Mouse (Mus musculus): ENCODE data around the gene Oscar. TPM values are rescaled to one million over a fixed set of nuclear protein-coding genes. Genes with fewer than 3 reads are reported as not detected.

Gene Oscar
- polyA plus RNA-seq, 1 experiment, result 0.13 TPM

GRCm38 (mm10) chr7:3646188-3646587 lies 30.2 kb upstream of the Oscar start:
- peaks cover 6% of the 10 kb centered on the region for H3K36me3 ChIP-seq (ENCODE audit: control insufficient read depth, insufficient read depth, low read length)
- TF ChIP-seq CTCF (IDR thresholded peaks at IDR 0.05; ENCODE audit: borderline replicate concordance, control insufficient read depth, extremely low read depth, insufficient read depth, low read length, poor library complexity) (no peak), POLR2A (IDR thresholded peaks at IDR 0.05; ENCODE audit: control insufficient read depth, extremely low read depth, insufficient read depth, low read length, poor library complexity) (no peak)
- WGBS, result 6% methylated on average over 9 of the region's 9 CpGs
- H3K27ac ChIP-seq (ENCODE audit: control insufficient read depth, insufficient read depth, low read length), result peak overlapping the region; percentile 42
- peaks cover 18% of the 10 kb centered on the region for H3K4me1 ChIP-seq (replicated peaks; ENCODE audit: control insufficient read depth, insufficient read depth, low read length)
- peak overlapping the region; percentile 92 for H3K4me3 ChIP-seq (ENCODE audit: control insufficient read depth, insufficient read depth, low read length)
- no peak for DNase-seq
- no peaks in the 10 kb centered on the region for H3K27me3 ChIP-seq (ENCODE audit: control insufficient read depth, insufficient read depth, low read length)

- Histone ChIP-seq H3K36me3 (ENCODE audit: control insufficient read depth, insufficient read depth, low read length) (peaks cover 3% of the 10 kb centered on the region; the same call in 1 of the 2 replicates), H3K4me1 (replicated peaks; ENCODE audit: control insufficient read depth, insufficient read depth, low read length) (peaks cover 18% of the 10 kb centered on the region), H3K4me3 (ENCODE audit: control insufficient read depth, insufficient read depth, low read length) (peak overlapping the region; percentile 92), H3K27ac (ENCODE audit: control insufficient read depth, insufficient read depth, low read length) (peak overlapping the region; percentile 86), H3K27me3 (ENCODE audit: control insufficient read depth, insufficient read depth, low read length) (no peaks in the 10 kb centered on the region)
- no peak for DNase-seq
- TF ChIP-seq POLR2A (IDR thresholded peaks at IDR 0.05; ENCODE audit: control insufficient read depth, extremely low read depth, insufficient read depth, low read length, poor library complexity) (no peak; the same call in 1 of the 2 replicates), CTCF (IDR thresholded peaks at IDR 0.05; ENCODE audit: borderline replicate concordance, control insufficient read depth, extremely low read depth, insufficient read depth, low read length, poor library complexity) (0 out of 2 replicates have a peak, but pooled peaks have one; percentile 7)
- WGBS, result under 1% methylated on average over 54 of the region's 58 CpGs
Observed at GRCm38 (mm10) chr7:3645488-3646025, 29.6 kb upstream of the Oscar start.

GRCm38 (mm10) chr7:3644672-3645487 lies 28.9 kb upstream of the Oscar start, which contains the start of gene Cnot3:
TSS of gene Cnot3 (plus strand) at chr7:3645268.
- Histone ChIP-seq H3K4me3 (ENCODE audit: control insufficient read depth, insufficient read depth, low read length) (peak within 1 kb of the TSS; percentile 92), H3K27ac (ENCODE audit: control insufficient read depth, insufficient read depth, low read length) (peak within 1 kb of the TSS; percentile 86), H3K4me1 (replicated peaks; ENCODE audit: control insufficient read depth, insufficient read depth, low read length) (peaks cover 18% of the 10 kb centered on the region), H3K36me3 (ENCODE audit: control insufficient read depth, insufficient read depth, low read length) (peaks cover 3% of the 10 kb centered on the region; the same call in 1 of the 2 replicates), H3K27me3 (ENCODE audit: control insufficient read depth, insufficient read depth, low read length) (no peaks in the 10 kb centered on the region)
- TF ChIP-seq CTCF (IDR thresholded peaks at IDR 0.05; ENCODE audit: borderline replicate concordance, control insufficient read depth, extremely low read depth, insufficient read depth, low read length, poor library complexity) (peak; percentile 20; the same call in 1 of the 2 replicates), POLR2A (IDR thresholded peaks at IDR 0.05; ENCODE audit: control insufficient read depth, extremely low read depth, insufficient read depth, low read length, poor library complexity) (peak; percentile 84)
- under 1% methylated on average over 58 of the region's 58 CpGs for WGBS
- DNase-seq, result peak; percentile 96

GRCm38 (mm10) chr7:3644348-3644671 lies 28.4 kb upstream of the Oscar start:
- 1% methylated on average over 11 of the region's 11 CpGs for WGBS
- H3K4me1 ChIP-seq (replicated peaks; ENCODE audit: control insufficient read depth, insufficient read depth, low read length), result peaks cover 18% of the 10 kb centered on the region
- DNase-seq, result peak; percentile 96

GRCm38 (mm10) chr7:3643843-3644242 lies 27.9 kb upstream of the Oscar start:
- DNase-seq, result no peak
- Histone ChIP-seq H3K27me3 (ENCODE audit: control insufficient read depth, insufficient read depth, low read length) (no peaks in the 10 kb centered on the region), H3K36me3 (ENCODE audit: control insufficient read depth, insufficient read depth, low read length) (peaks cover 3% of the 10 kb centered on the region; the same call in 1 of the 2 replicates), H3K4me1 (replicated peaks; ENCODE audit: control insufficient read depth, insufficient read depth, low read length) (peaks cover 18% of the 10 kb centered on the region), H3K27ac (ENCODE audit: control insufficient read depth, insufficient read depth, low read length) (no peak overlapping the region), H3K4me3 (ENCODE audit: control insufficient read depth, insufficient read depth, low read length) (no peak overlapping the region)
- no peak for TF ChIP-seq POLR2A (IDR thresholded peaks at IDR 0.05; ENCODE audit: control insufficient read depth, extremely low read depth, insufficient read depth, low read length, poor library complexity)
- TF ChIP-seq CTCF (IDR thresholded peaks at IDR 0.05; ENCODE audit: borderline replicate concordance, control insufficient read depth, extremely low read depth, insufficient read depth, low read length, poor library complexity), result no peak
- 8% methylated on average over 9 of the region's 9 CpGs for WGBS

More at GRCm38 (mm10) chr7:3644348-3644671, 28.4 kb upstream of the Oscar start:
- Histone ChIP-seq H3K36me3 (ENCODE audit: control insufficient read depth, insufficient read depth, low read length) (peaks cover 3% of the 10 kb centered on the region; the same call in 1 of the 2 replicates), H3K27me3 (ENCODE audit: control insufficient read depth, insufficient read depth, low read length) (no peaks in the 10 kb centered on the region), H3K4me3 (ENCODE audit: control insufficient read depth, insufficient read depth, low read length) (peak overlapping the region; percentile 1; the same call in 1 of the 2 replicates), H3K27ac (ENCODE audit: control insufficient read depth, insufficient read depth, low read length) (no peak overlapping the region)
- TF ChIP-seq CTCF (IDR thresholded peaks at IDR 0.05; ENCODE audit: borderline replicate concordance, control insufficient read depth, extremely low read depth, insufficient read depth, low read length, poor library complexity) (no peak), POLR2A (IDR thresholded peaks at IDR 0.05; ENCODE audit: control insufficient read depth, extremely low read depth, insufficient read depth, low read length, poor library complexity) (no peak)

GRCm38 (mm10) chr7:3643412-3643811 lies 27.5 kb upstream of the Oscar start:
- TF ChIP-seq POLR2A (IDR thresholded peaks at IDR 0.05; ENCODE audit: control insufficient read depth, extremely low read depth, insufficient read depth, low read length, poor library complexity) (no peak), CTCF (IDR thresholded peaks at IDR 0.05; ENCODE audit: borderline replicate concordance, control insufficient read depth, extremely low read depth, insufficient read depth, low read length, poor library complexity) (no peak)
- H3K27ac ChIP-seq (ENCODE audit: control insufficient read depth, insufficient read depth, low read length), result no peak overlapping the region
- H3K4me3 ChIP-seq (ENCODE audit: control insufficient read depth, insufficient read depth, low read length), result no peak overlapping the region
- 21% methylated on average over 5 of the region's 5 CpGs for WGBS
- H3K4me1 ChIP-seq (replicated peaks; ENCODE audit: control insufficient read depth, insufficient read depth, low read length), result peaks cover 18% of the 10 kb centered on the region
- H3K36me3 ChIP-seq (ENCODE audit: control insufficient read depth, insufficient read depth, low read length), result peaks cover 3% of the 10 kb centered on the region; the same call in 1 of the 2 replicates
- no peaks in the 10 kb centered on the region for H3K27me3 ChIP-seq (ENCODE audit: control insufficient read depth, insufficient read depth, low read length)
- no peak for DNase-seq
